Mouse (Mus musculus) stomach, embryonic 16.5 days (tissue): ENCODE data around the gene Vsig10. TPM values are rescaled to one million over a fixed set of nuclear protein-coding genes. Genes with fewer than 3 reads are reported as not detected.
A peak's percentile ranks its signal among the peaks of the same experiment; 100 is the strongest.
"Not testable (repeated sequence)": the region's sequence is repeated elsewhere in the genome, so short reads cannot be mapped to it uniquely, and the experiment has no call there.

ENCODE experiments used
- ATAC-seq: fragments of 200-750 bp; cut with Nextera tagmentation; 2 replicates; pipeline ENCODE4 v1.8.0; 2017; ENCODE audit warnings: moderate number of reproducible peaks, moderate TSS enrichment; ENCODE audit not compliant: insufficient read depth, low FRiP score
- H3K27ac ChIP-seq: fragments of 300-500 bp; sonication (generic); 2 replicates; pipeline ENCODE4 v1.5.1; 2014; ENCODE audit warnings: low read length
- H3K27me3 ChIP-seq: fragments of 300-500 bp; sonication (generic); 2 replicates; pipeline ENCODE4 v1.6.1; 2014; ENCODE audit warnings: low read length, control low read depth, mixed read lengths; ENCODE audit not compliant: control insufficient read depth, insufficient read depth
- H3K36me3 ChIP-seq: fragments of 300-500 bp; sonication (generic); 2 replicates; pipeline ENCODE4 v1.6.1; 2014; ENCODE audit warnings: low read length; ENCODE audit not compliant: control insufficient read depth, insufficient read depth
- H3K4me1 ChIP-seq: fragments of 300-500 bp; sonication (generic); 2 replicates; pipeline ENCODE4 v1.6.1; 2014; ENCODE audit warnings: low read length, control low read depth, mixed read lengths; ENCODE audit not compliant: control insufficient read depth, insufficient read depth
- H3K4me2 ChIP-seq: fragments of 300-500 bp; sonication (generic); 2 replicates; pipeline ENCODE4 v1.6.1; 2014; ENCODE audit warnings: low read depth, low read length, mixed read lengths
- H3K4me3 ChIP-seq: fragments of 300-500 bp; sonication (generic); replicated peaks from 2 replicates; pipeline ENCODE4 v1.5.1; 2014; ENCODE audit warnings: mild to moderate bottlenecking, low read length
- H3K9ac ChIP-seq: fragments of 300-500 bp; sonication (generic); 2 replicates; pipeline ENCODE4 v1.6.1; 2014; ENCODE audit warnings: low read length
- H3K9me3 ChIP-seq: fragments of 300-500 bp; sonication (generic); replicated peaks from 2 replicates; pipeline ENCODE4 v1.6.1; 2016; ENCODE audit warnings: low read length, control low read depth; ENCODE audit not compliant: control insufficient read depth
- WGBS: fragments of 180-500 bp; shearing (Covaris S2); extraction: QIAGEN DNeasy Blood & Tissue Kit; methylation state at CpG from one replicate; pipeline ENCODE4 v1.1.7; 2014; 5-methylcytosine and 5-hydroxymethylcytosine counted together
- polyA plus RNA-seq: library from polyadenylated mRNA; unstranded; fragments of >200 nt; fragmentation: Nextera tagmentation; extraction: Ambion mirVana; gene quantifications from 2 replicates; pipeline ENCODE4 v1.2.1, GENCODE M21; 2015

Vsig10 gene
- polyA plus RNA-seq, 1 experiment from 2014 or later, result 22.5 TPM

- H3K9ac ChIP-seq, H3K27me3 ChIP-seq, H3K4me1 ChIP-seq, H3K9me3 ChIP-seq, H3K4me2 ChIP-seq, H3K27ac ChIP-seq, H3K4me3 ChIP-seq, ATAC-seq, H3K36me3 ChIP-seq: not testable (repeated sequence)
- WGBS, result 87% methylated on average over 14 of the region's 14 CpGs
Observed at GRCm38 (mm10) chr5:117377731-117378130, 58.8 kb downstream of the Vsig10 start.

- no peak for ATAC-seq
- Histone ChIP-seq H3K4me3 (no peak overlapping the region), H3K27me3 (no peaks in the 10 kb centered on the region), H3K36me3 (peaks cover 4% of the 10 kb centered on the region), H3K4me1 (no peaks in the 10 kb centered on the region), H3K27ac (no peak overlapping the region), H3K4me2 (no peak overlapping the region), H3K9me3 (no peaks in the 10 kb centered on the region), H3K9ac (no peak overlapping the region)
- WGBS, result 68% methylated on average over 4 of the region's 4 CpGs
Observed at GRCm38 (mm10) chr5:117380199-117380598, 61.3 kb downstream of the Vsig10 start.

GRCm38 (mm10) chr5:117381785-117382184 lies 62.9 kb downstream of the Vsig10 start:
- Histone ChIP-seq H3K36me3 (peaks cover 4% of the 10 kb centered on the region), H3K4me1 (no peaks in the 10 kb centered on the region), H3K9ac (no peak overlapping the region), H3K27ac (no peak overlapping the region), H3K4me3 (no peak overlapping the region), H3K9me3 (no peaks in the 10 kb centered on the region), H3K27me3 (no peaks in the 10 kb centered on the region), H3K4me2 (no peak overlapping the region)
- WGBS, result 79% methylated on average over 7 of the region's 7 CpGs
- ATAC-seq, result no peak

- no peaks in the 10 kb centered on the region; the same call in none of the 2 replicates for H3K36me3 ChIP-seq
Observed at GRCm38 (mm10) chr5:117383198-117383597, 64.3 kb downstream of the Vsig10 start.

GRCm38 (mm10) chr5:117388296-117388751 lies 69.4 kb downstream of the Vsig10 start:
- Histone ChIP-seq H3K4me1 (peaks cover 9% of the 10 kb centered on the region), H3K4me2 (peak overlapping the region; percentile 71), H3K36me3 (no peaks in the 10 kb centered on the region; the same call in 1 of the 2 replicates), H3K9me3 (no peaks in the 10 kb centered on the region; the same call in 1 of the 2 replicates), H3K4me3 (peak overlapping the region; percentile 70), H3K27me3 (no peaks in the 10 kb centered on the region), H3K9ac (peak overlapping the region; percentile 87), H3K27ac (peak overlapping the region; percentile 40)
- WGBS, result 7% methylated on average over 16 of the region's 16 CpGs
- peak; percentile 55 for ATAC-seq

More at GRCm38 (mm10) chr5:117383198-117383597, 64.3 kb downstream of the Vsig10 start:
- no peaks in the 10 kb centered on the region for H3K9me3 ChIP-seq
- H3K27me3 ChIP-seq, result no peaks in the 10 kb centered on the region
- no peak overlapping the region for H3K4me2 ChIP-seq
- peaks cover 7% of the 10 kb centered on the region; the same call in 1 of the 2 replicates for H3K4me1 ChIP-seq
- H3K4me3 ChIP-seq, result no peak overlapping the region
- H3K9ac ChIP-seq, result no peak overlapping the region
- no peak for ATAC-seq
- 77% methylated on average over 12 of the region's 12 CpGs for WGBS
- no peak overlapping the region for H3K27ac ChIP-seq

- WGBS, result 1% methylated on average over 37 of the region's 44 CpGs
- peak within 1 kb of the TSS; percentile 87 for H3K9ac ChIP-seq
- ATAC-seq, result peak; percentile 97
- no peaks in the 10 kb centered on the region; the same call in 1 of the 2 replicates for H3K9me3 ChIP-seq
- H3K36me3 ChIP-seq, result no peaks in the 10 kb centered on the region; the same call in 1 of the 2 replicates
- peaks cover 9% of the 10 kb centered on the region for H3K4me1 ChIP-seq
- peak within 1 kb of the TSS; percentile 40 for H3K27ac ChIP-seq
- no peaks in the 10 kb centered on the region for H3K27me3 ChIP-seq
- peak within 1 kb of the TSS; percentile 71 for H3K4me2 ChIP-seq
- H3K4me3 ChIP-seq, result peak within 1 kb of the TSS; percentile 70
Observed at GRCm38 (mm10) chr5:117388877-117389276, 70.0 kb downstream of the Vsig10 start, which contains the start of gene Rfc5. Gene Rfc5, minus strand, starts transcription at chr5:117389047.

GRCm38 (mm10) chr5:117390895-117391294 lies 72.0 kb downstream of the Vsig10 start:
- Histone ChIP-seq H3K4me2 (no peak overlapping the region), H3K36me3 (no peaks in the 10 kb centered on the region), H3K9me3 (no peaks in the 10 kb centered on the region; the same call in 1 of the 2 replicates), H3K9ac (no peak overlapping the region), H3K27ac (no peak overlapping the region), H3K27me3 (no peaks in the 10 kb centered on the region), H3K4me1 (peaks cover 9% of the 10 kb centered on the region), H3K4me3 (no peak overlapping the region)
- WGBS, result 85% methylated on average over 1 of the region's 1 CpGs
- no peak for ATAC-seq

GRCm38 (mm10) chr5:117395834-117396233 lies 77.0 kb downstream of the Vsig10 start:
- no peaks in the 10 kb centered on the region; the same call in 1 of the 2 replicates for H3K9me3 ChIP-seq
- no peak for ATAC-seq
- no peak overlapping the region for H3K4me2 ChIP-seq
- no peaks in the 10 kb centered on the region for H3K27me3 ChIP-seq
- no peak overlapping the region for H3K4me3 ChIP-seq
- 89% methylated on average over 5 of the region's 5 CpGs for WGBS
- H3K27ac ChIP-seq, result no peak overlapping the region
- 0 out of 2 replicates have a peak, but pooled peaks cover 3% of the 10 kb centered on the region for H3K4me1 ChIP-seq
- no peaks in the 10 kb centered on the region for H3K36me3 ChIP-seq
- no peak overlapping the region for H3K9ac ChIP-seq

GRCm38 (mm10) chr5:117396596-117397014 lies 77.7 kb downstream of the Vsig10 start:
- ATAC-seq, result no peak
- 62% methylated on average over 6 of the region's 6 CpGs for WGBS

More at GRCm38 (mm10) chr5:117396596-117397014, 77.7 kb downstream of the Vsig10 start:
- H3K4me2 ChIP-seq, result no peak overlapping the region
- H3K36me3 ChIP-seq, result no peaks in the 10 kb centered on the region
- no peak overlapping the region for H3K9ac ChIP-seq
- H3K9me3 ChIP-seq, result no peaks in the 10 kb centered on the region; the same call in 1 of the 2 replicates
- no peak overlapping the region for H3K27ac ChIP-seq
- H3K4me3 ChIP-seq, result no peak overlapping the region
- H3K27me3 ChIP-seq, result no peaks in the 10 kb centered on the region
- H3K4me1 ChIP-seq, result 0 out of 2 replicates have a peak, but pooled peaks cover 3% of the 10 kb centered on the region
